Mouse (Mus musculus) neural tube, embryonic 12.5 days (tissue): ENCODE data around the gene Nedd8. TPM values are rescaled to one million over a fixed set of nuclear protein-coding genes. Genes with fewer than 3 reads are reported as not detected.

ENCODE experiments used
- ATAC-seq: fragments of 200-750 bp; cut with Nextera tagmentation; 2 replicates; pipeline ENCODE4 v1.8.0; 2017; ENCODE audit warnings: low read depth, mild to moderate bottlenecking, moderate TSS enrichment, moderate library complexity; ENCODE audit not compliant: low FRiP score
- H3K27ac ChIP-seq: fragments of 300-500 bp; sonication (generic); 2 replicates; pipeline ENCODE4 v1.5.1; 2016
- H3K27me3 ChIP-seq: fragments of 300-500 bp; sonication (generic); replicated peaks from 2 replicates; pipeline ENCODE4 v1.6.1; 2016; ENCODE audit warnings: mild to moderate bottlenecking
- H3K36me3 ChIP-seq: fragments of 300-500 bp; sonication (generic); 2 replicates; pipeline ENCODE4 v1.6.1; 2016; ENCODE audit warnings: mild to moderate bottlenecking
- H3K4me1 ChIP-seq: fragments of 300-500 bp; sonication (generic); 2 replicates; pipeline ENCODE4 v1.6.1; 2016
- H3K4me2 ChIP-seq: fragments of 300-500 bp; sonication (generic); replicated peaks from 2 replicates; pipeline ENCODE4 v1.6.1; 2016; ENCODE audit warnings: mild to moderate bottlenecking
- H3K4me3 ChIP-seq: fragments of 300-500 bp; sonication (generic); 2 replicates; pipeline ENCODE4 v1.5.1; 2016
- H3K9ac ChIP-seq: fragments of 300-500 bp; sonication (generic); 2 replicates; pipeline ENCODE4 v1.6.1; 2016; ENCODE audit warnings: mild to moderate bottlenecking
- H3K9me3 ChIP-seq: fragments of 300-500 bp; sonication (generic); 2 replicates; pipeline ENCODE4 v1.6.1; 2016; ENCODE audit warnings: mild to moderate bottlenecking
- WGBS: fragments of 180-500 bp; shearing (Covaris S2); methylation state at CpG from one replicate; pipeline ENCODE4 v1.1.7; 2016; 5-methylcytosine and 5-hydroxymethylcytosine counted together
- polyA plus RNA-seq: library from polyadenylated mRNA; unstranded; fragments of >200 nt; fragmentation: Nextera tagmentation; extraction: Ambion mirVana; gene quantifications from 2 replicates; pipeline ENCODE4 v1.2.1, GENCODE M21; 2016

Nedd8 gene
- polyA plus RNA-seq, 1 experiment from 2014 or later = 555 TPM

- Histone ChIP-seq H3K4me1 (peaks cover 22% of the 10 kb centered on the region), H3K27me3 (no peaks in the 10 kb centered on the region), H3K36me3 (peaks cover 71% of the 10 kb centered on the region), H3K27ac (no peak overlapping the region; the same call in 1 of the 2 replicates), H3K4me3 (peak overlapping the region; percentile 68), H3K9me3 (no peaks in the 10 kb centered on the region), H3K4me2 (peak overlapping the region; percentile 94), H3K9ac (peak overlapping the region; percentile 79)
- peak; percentile 80 for ATAC-seq
- WGBS = 4% methylated on average over 23 of the region's 23 CpGs
Observed at GRCm38 (mm10) chr14:55634874-55635522, 36.9 kb downstream of the Nedd8 start.

DNA sequence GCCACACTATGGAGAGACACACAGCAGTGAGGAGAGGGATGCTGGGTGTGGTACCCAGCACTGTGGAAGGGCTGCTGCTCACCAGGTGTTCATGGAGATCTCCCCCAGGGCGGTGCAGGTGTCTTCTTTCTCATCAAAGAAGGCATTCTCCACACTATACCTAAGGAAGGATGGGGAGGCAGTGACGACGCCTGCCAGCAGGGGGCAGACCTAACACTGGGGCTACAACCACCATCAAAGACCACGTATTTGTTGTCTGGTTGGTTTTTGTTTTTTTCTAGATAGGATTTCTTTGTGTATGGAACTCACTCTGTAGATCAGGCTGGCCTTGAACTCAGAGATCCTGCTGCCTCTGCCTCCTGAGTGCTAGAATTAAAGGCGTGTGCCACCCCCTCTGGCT is 42.6 kb downstream of the Nedd8 start:
- 57% methylated on average over 5 of the region's 5 CpGs for WGBS
- peaks cover 98% of the 10 kb centered on the region for H3K36me3 ChIP-seq

GRCm38 (mm10) chr14:55628077-55628827 is 43.7 kb downstream of the Nedd8 start:
- no peak overlapping the region for H3K9ac ChIP-seq
- H3K4me3 ChIP-seq = no peak overlapping the region
- no peak overlapping the region for H3K4me2 ChIP-seq
- no peaks in the 10 kb centered on the region for H3K27me3 ChIP-seq
- H3K9me3 ChIP-seq = no peaks in the 10 kb centered on the region
- peaks cover 97% of the 10 kb centered on the region for H3K36me3 ChIP-seq
- no peak overlapping the region for H3K27ac ChIP-seq
- 83% methylated on average over 27 of the region's 27 CpGs for WGBS
- no peaks in the 10 kb centered on the region for H3K4me1 ChIP-seq
- no peak for ATAC-seq

More for the DNA sequence above, 42.6 kb downstream of the Nedd8 start:
- H3K9me3 ChIP-seq = no peaks in the 10 kb centered on the region
- peaks cover 5% of the 10 kb centered on the region for H3K4me1 ChIP-seq
- no peak overlapping the region for H3K4me3 ChIP-seq
- no peaks in the 10 kb centered on the region for H3K27me3 ChIP-seq
- H3K9ac ChIP-seq = 0 out of 2 replicates have a peak overlapping the region, but pooled peaks have one; percentile 5
- H3K27ac ChIP-seq = no peak overlapping the region
- ATAC-seq = no peak
- no peak overlapping the region for H3K4me2 ChIP-seq

- H3K4me3 ChIP-seq = peak overlapping the region; percentile 20
- peak overlapping the region; percentile 51 for H3K4me2 ChIP-seq
- ATAC-seq = no peak
- no peak overlapping the region for H3K27ac ChIP-seq
- H3K9ac ChIP-seq = peak overlapping the region; percentile 40; the same call in 1 of the 2 replicates
- H3K27me3 ChIP-seq = no peaks in the 10 kb centered on the region
- no peaks in the 10 kb centered on the region for H3K9me3 ChIP-seq
- no peaks in the 10 kb centered on the region for H3K4me1 ChIP-seq
- H3K36me3 ChIP-seq = peaks cover 1% of the 10 kb centered on the region; the same call in 1 of the 2 replicates
- WGBS = 52% methylated on average over 22 of the region's 22 CpGs
Observed at GRCm38 (mm10) chr14:55618486-55619195, 53.3 kb downstream of the Nedd8 start.

DNA sequence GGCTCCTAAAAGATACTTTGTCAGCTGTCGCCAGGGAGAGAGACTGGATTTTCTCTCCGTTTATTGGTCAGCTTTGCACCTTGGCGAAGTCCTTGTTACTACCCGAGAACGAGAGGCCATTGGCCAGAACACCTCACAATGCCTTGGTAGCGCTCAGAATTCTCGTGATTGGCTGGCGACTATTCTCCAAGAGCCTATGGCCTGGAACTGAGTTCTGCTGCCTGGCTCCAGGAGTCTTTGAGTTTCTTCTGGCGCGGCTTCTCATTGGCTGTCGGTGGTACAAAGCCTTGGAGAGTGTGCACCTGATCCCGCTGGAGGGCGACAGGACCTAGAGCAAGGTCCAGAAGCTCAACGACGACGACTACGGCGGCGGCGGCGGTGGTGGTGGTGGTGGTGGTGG is 54.1 kb downstream of the Nedd8 start, which contains the start of gene Rec8:
Gene Rec8, plus strand, starts transcription at position 216 of the 400 bp plus-strand sequence.
- H3K9ac ChIP-seq = peak within 1 kb of the TSS; percentile 40; the same call in 1 of the 2 replicates
- no peak within 1 kb of the TSS for H3K27ac ChIP-seq
- H3K4me3 ChIP-seq = peak within 1 kb of the TSS; percentile 20

DNA sequence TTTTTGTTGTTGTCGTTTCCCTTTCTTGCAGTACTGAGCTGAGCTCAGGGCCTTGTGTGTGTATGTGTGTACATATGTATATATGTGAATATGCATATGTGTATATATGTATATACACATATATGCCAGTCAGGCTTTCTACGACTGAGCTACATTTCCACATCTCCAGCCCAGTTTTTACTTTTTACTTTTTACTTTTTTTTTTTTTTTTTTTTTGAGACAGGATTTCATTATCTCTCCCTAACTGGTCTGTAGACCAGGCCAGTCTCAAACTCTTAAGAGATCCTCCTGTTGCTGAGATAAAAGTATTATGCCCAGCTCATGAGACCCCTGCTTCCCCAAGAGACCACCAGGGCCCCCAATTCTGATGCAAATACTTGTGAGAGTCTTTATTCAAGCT is 55.1 kb downstream of the Nedd8 start:
- Histone ChIP-seq H3K4me3 (no peak overlapping the region), H3K27ac (no peak overlapping the region), H3K36me3 (no peaks in the 10 kb centered on the region), H3K4me2 (no peak overlapping the region), H3K4me1 (no peaks in the 10 kb centered on the region), H3K27me3 (no peaks in the 10 kb centered on the region), H3K9me3 (no peaks in the 10 kb centered on the region), H3K9ac (no peak overlapping the region)
- ATAC-seq = no peak
- WGBS = 90% methylated on average over 2 of the region's 2 CpGs

More for the DNA sequence above, 54.1 kb downstream of the Nedd8 start, which contains the start of gene Rec8:
- peak; percentile 83 for ATAC-seq
- WGBS = 22% methylated on average over 21 of the region's 21 CpGs
- Histone ChIP-seq H3K9me3 (no peaks in the 10 kb centered on the region), H3K4me2 (peak within 1 kb of the TSS; percentile 51), H3K4me1 (no peaks in the 10 kb centered on the region), H3K36me3 (no peaks in the 10 kb centered on the region), H3K27me3 (no peaks in the 10 kb centered on the region)

- H3K4me3 ChIP-seq = no peak overlapping the region
- no peaks in the 10 kb centered on the region for H3K9me3 ChIP-seq
- no peaks in the 10 kb centered on the region for H3K36me3 ChIP-seq
- no peaks in the 10 kb centered on the region for H3K27me3 ChIP-seq
- no peak overlapping the region for H3K4me2 ChIP-seq
- no peak overlapping the region for H3K27ac ChIP-seq
- ATAC-seq = no peak
- H3K4me1 ChIP-seq = no peaks in the 10 kb centered on the region
- no peak overlapping the region for H3K9ac ChIP-seq
- 55% methylated on average over 2 of the region's 2 CpGs for WGBS
Observed at GRCm38 (mm10) chr14:55615876-55616275, 56.0 kb downstream of the Nedd8 start.

GRCm38 (mm10) chr14:55614565-55615178 is 57.3 kb downstream of the Nedd8 start:
- H3K4me1 ChIP-seq = no peaks in the 10 kb centered on the region
- no peak overlapping the region for H3K27ac ChIP-seq
- H3K9ac ChIP-seq = no peak overlapping the region
- peaks cover 4% of the 10 kb centered on the region for H3K36me3 ChIP-seq
- 80% methylated on average over 7 of the region's 7 CpGs for WGBS
- ATAC-seq = no peak
- no peak overlapping the region for H3K4me3 ChIP-seq
- H3K4me2 ChIP-seq = no peak overlapping the region
- no peaks in the 10 kb centered on the region for H3K27me3 ChIP-seq
- no peaks in the 10 kb centered on the region for H3K9me3 ChIP-seq

GRCm38 (mm10) chr14:55613346-55613745 is 58.6 kb downstream of the Nedd8 start:
- Histone ChIP-seq H3K4me2 (no peak overlapping the region), H3K9ac (no peak overlapping the region), H3K27ac (no peak overlapping the region), H3K27me3 (no peaks in the 10 kb centered on the region), H3K9me3 (no peaks in the 10 kb centered on the region), H3K4me3 (no peak overlapping the region), H3K4me1 (no peaks in the 10 kb centered on the region), H3K36me3 (peaks cover 17% of the 10 kb centered on the region)
- ATAC-seq = no peak
- WGBS = 77% methylated on average over 6 of the region's 6 CpGs
